Mouse (Mus musculus) cerebellum, adult 18-20 months (tissue): ENCODE data around the gene Atp13a2.

ENCODE experiments used
- DNase-seq, 2 experiments: peaks; one replicate each; pipeline ENCODE4 v3.0.0; 2021

Atp13a2 gene

DNA sequence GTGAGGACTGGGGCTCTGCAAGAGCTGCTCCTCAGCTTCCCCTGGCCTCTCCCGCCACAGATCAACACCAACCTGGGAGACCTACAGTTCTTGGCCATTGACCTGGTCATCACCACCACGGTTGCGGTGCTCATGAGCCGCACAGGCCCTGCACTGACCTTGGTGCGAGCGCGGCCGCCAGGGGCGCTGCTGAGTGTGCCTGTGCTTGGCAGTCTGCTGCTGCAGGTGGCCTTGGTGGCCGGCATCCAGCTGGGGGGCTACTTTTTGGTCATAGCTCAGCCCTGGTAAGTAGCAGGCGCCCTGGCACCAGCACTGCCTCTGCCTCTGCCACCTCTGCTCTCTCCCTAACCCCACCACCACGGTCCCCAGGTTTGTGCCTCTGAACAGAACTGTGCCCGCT, 19.3 kb downstream of the Atp13a2 start:
- DNase-seq, result peak; percentile 67 to 77

- DNase-seq, result peak; percentile 56 to 57
Observed at GRCm38 (mm10) chr4:141008028-141008427, 21.4 kb downstream of the Atp13a2 start.

GRCm38 (mm10) chr4:141010118-141010517, 23.4 kb downstream of the Atp13a2 start, which contains the start of gene Mfap2:
TSS of gene Mfap2 (plus strand) at chr4:141010418.
- DNase-seq, result no peak

DNA sequence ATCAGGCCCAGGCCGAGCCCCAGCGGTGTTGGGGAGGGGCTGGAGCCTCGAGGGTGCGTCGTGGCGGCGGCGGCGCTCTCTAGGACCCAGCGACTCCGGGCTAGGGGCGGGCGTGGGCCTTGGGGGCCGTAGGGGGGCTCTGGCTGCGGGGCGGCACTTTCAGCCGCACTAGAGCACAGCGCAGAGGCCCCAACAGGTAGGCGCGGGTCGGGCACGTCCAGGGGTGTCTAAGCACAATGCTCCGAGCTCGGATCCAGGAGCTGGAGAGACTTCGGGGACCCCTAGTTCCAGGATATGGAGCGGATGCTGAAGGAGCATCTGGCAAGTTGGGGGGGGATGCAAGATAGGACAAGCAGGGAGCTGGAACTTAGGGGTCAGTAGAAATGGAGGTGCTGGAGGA, 23.9 kb downstream of the Atp13a2 start:
- DNase-seq, result no peak

- no peak for DNase-seq
Observed at GRCm38 (mm10) chr4:141010941-141011429, 24.3 kb downstream of the Atp13a2 start.

DNA sequence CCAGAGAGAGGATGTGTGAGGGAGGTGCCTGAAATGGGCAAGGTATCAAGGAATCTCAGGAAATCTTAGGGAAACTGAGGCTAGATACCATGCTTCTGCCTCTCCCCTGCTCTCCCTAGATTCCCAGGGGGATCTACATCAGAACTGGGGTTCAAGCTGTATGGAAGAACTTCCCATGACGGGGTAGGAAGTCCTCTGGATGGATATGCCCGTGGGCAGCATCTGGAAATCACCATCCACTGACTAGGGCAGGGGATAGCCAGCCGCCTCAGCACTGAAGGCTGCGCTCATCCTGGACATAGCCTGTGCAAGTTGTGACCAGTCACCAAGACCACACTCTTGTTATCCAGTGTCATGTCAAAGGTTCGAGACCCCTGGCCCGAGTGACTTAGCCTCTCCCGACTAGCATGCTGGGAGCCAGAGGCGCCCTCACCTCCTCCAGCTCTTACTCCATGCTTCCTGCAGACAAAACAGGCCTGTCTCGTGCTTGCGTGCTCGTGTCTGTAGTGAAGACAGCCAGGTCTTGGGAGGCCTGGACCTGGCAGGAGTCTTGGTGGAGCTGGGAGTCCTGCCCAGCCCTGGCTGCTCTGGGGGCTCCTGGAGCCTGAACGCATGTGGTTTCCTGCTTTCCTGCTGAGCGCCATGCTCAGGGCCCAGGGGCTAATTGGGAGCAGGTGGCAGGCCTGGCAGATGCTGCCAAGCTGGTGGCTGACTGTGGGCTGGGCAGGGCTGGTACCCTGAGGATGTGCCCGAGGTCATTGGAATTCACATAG, 25.1 kb downstream of the Atp13a2 start:
- peak; percentile 76 to 77 for DNase-seq

DNA sequence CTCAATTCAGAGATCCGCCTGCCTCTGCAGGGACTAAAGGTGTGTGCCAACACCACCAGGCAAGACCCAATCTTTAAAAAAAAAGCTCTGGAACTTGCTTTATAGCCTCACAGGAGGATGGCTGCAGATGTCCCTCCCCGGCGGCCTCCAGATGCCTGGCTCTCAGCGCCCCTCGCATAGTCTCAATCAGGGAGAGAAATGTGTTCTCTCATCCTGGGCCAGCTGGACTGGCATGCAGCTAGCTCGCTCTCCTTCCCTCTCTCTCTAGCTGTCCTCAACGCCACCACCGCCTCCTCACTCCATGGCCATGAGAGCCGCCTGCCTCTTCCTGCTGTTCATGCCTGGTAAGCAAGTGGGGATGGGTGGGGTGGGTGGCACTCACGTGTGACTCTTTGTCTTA, 25.9 kb downstream of the Atp13a2 start:
- DNase-seq, result no peak

DNA sequence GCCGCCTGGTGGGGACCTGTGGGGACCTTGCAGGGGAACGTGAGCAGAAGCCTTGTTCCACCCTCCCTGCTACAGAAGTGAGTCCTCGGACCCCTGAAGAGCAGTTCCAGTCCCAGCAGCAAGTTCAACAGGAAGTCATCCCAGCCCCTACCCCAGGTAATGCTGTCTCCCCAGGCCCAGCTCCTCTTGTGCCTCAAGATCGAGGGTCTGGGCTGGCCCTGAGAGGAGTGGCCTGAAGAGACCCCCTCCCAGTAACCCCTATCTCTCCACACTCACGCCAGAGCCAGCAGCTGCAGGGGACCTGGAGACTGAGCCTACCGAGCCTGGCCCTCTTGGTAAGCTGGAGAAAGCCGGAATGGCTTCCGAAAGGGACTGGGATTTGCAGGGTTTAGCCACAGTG, 27.4 kb downstream of the Atp13a2 start:
- no peak for DNase-seq

- no peak for DNase-seq
Observed at GRCm38 (mm10) chr4:141014856-141015255, 28.2 kb downstream of the Atp13a2 start.

- DNase-seq, result no peak
Observed at GRCm38 (mm10) chr4:141015356-141015755, 28.7 kb downstream of the Atp13a2 start.

GRCm38 (mm10) chr4:141016311-141016710, 29.6 kb downstream of the Atp13a2 start:
- DNase-seq, result no peak

GRCm38 (mm10) chr4:141017657-141018436, 31.2 kb downstream of the Atp13a2 start:
- no peak for DNase-seq

DNA sequence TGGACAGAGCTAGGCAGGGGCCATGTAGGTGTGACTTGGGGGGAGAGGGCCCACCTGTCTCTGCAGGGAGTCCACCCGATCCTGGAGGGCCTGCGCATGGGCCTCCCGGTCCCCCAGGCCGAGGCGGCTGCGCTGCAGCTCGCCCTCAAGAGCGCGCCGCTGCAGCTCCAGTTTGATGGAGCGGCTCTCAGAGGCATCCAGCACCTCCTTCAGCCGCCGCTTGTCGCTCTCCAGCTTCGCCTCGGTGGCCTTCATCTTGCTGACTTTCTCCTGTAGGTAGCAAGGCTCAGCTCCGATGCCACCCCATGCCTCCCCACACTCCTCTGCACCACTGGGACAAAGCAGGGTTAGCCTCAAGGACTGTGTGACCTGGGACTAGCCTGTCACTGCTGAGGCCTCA, 33.5 kb downstream of the Atp13a2 start:
- DNase-seq, result no peak

GRCm38 (mm10) chr4:141020811-141021613, 34.3 kb downstream of the Atp13a2 start:
- DNase-seq, result peak in 1 of 2 experiments; percentile 59

DNA sequence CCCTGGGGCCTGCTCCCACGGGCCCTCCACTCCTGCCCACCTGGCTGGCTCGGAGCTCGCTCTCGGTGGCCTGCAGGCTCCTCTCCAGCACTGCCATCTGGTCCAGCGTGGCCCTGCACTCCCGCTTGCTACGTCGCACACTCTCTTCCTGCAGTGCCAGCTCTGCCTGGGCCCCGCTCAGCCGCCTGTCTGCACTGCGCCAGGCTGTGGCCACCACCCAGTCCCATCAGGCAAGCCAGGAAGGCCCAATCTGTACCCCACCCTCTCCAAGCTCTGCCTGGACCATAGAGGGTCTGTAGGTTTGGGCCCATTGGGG, 34.9 kb downstream of the Atp13a2 start:
- peak; percentile 65 to 70 for DNase-seq

GRCm38 (mm10) chr4:141024052-141024451, 37.4 kb downstream of the Atp13a2 start:
- no peak for DNase-seq

GRCm38 (mm10) chr4:141024992-141025391, 38.3 kb downstream of the Atp13a2 start:
- no peak for DNase-seq

- DNase-seq, result peak; percentile 62 to 63
Observed at GRCm38 (mm10) chr4:141030541-141031206, 44.0 kb downstream of the Atp13a2 start.

GRCm38 (mm10) chr4:141031733-141032132, 45.1 kb downstream of the Atp13a2 start:
- peak; percentile 87 to 90 for DNase-seq

DNA sequence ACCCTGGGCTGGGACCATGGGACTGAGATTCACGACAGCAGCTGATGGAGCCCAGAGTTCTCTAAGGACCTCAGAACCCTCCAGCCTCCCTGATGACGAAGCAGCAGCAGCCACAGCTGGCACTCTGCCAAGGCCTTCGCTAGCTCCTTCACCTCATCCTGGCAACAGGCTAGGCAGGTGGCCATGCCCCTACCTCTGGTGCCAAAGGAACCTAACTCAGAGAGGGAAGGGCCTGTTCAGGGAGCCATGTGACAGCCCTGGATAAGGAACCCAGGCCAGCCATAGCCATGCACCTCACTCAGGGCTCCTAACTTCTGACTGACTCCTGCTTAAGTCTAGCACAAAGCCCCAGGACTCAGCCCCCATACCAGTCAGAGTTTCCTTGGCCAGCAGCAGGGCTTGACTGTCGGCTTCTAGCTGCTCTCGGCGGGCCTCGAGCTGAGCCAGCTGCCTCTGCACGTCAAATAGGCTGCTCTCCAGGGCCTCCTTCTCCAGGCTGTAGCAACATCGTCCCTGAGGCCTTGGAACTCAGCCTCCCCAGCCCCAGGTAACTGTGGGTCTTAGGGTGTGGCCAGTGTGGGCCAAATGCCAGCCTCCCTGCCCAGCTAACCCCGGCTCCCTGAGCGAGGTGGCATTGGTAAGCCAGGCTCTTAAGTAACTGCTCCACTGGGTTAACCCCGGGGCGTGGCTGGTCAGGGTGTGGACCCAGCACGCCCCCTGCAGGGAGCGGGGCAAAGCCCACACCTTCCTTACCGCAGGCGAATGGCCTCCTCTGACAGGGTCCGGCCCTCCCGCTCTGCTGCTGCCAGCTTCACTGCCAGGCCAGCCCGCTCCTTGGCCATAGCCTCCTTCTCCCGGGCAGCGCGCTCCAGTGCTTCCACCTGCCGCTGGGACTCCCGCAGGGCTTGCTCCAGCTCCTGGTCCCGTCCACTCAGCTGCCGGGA, 47.2 kb downstream of the Atp13a2 start:
- DNase-seq, result no peak

- DNase-seq, result no peak
Observed at GRCm38 (mm10) chr4:141041117-141041516, 54.4 kb downstream of the Atp13a2 start.
